Mouse (Mus musculus): ENCODE data around the gene Washc1.
"Not testable (repeated sequence)": the region's sequence is repeated elsewhere in the genome, so short reads cannot be mapped to it uniquely, and the experiment has no call there.

The Washc1 gene

DNA sequence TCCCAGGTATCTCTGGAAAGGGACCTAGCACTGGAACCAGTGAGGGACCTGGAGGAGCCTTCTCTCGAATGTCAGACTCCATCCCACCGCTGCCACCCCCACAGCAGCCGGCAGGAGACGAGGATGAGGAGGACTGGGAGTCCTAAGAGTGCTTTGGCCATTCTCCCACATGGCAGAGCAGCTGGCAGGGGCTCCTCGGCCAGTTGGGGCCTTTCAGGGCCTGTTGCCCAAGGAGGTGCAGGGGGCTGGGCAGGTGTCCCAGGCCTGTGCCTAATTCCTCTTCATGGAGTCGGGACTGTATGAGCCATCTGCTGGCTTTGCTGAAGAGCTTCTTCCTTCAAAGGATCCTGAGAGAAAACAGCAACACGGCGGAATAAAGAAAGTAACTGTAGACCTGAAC, 7.6 kb downstream of the Washc1 start:
- no peak for DNase-seq

DNA sequence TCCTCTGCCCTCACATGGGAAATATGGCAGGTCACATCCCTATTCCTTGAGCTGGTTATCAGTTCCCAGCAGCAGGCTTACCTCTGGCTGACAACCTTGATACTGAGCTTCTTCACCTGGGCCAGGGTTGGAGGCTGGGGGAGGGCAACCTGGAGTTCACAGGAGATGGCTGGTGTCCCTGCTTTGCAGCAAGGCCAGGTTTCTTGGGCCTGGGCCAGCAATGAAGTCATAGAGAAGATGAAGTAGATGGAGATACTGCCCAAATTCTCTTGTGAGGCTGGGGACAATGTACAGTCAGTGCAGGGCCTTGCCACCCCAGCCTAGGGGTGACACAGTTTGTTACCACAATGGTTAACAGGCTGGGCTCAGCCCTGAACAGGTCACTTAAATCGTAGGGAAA, 9.4 kb downstream of the Washc1 start:
- no peak for DNase-seq

DNA sequence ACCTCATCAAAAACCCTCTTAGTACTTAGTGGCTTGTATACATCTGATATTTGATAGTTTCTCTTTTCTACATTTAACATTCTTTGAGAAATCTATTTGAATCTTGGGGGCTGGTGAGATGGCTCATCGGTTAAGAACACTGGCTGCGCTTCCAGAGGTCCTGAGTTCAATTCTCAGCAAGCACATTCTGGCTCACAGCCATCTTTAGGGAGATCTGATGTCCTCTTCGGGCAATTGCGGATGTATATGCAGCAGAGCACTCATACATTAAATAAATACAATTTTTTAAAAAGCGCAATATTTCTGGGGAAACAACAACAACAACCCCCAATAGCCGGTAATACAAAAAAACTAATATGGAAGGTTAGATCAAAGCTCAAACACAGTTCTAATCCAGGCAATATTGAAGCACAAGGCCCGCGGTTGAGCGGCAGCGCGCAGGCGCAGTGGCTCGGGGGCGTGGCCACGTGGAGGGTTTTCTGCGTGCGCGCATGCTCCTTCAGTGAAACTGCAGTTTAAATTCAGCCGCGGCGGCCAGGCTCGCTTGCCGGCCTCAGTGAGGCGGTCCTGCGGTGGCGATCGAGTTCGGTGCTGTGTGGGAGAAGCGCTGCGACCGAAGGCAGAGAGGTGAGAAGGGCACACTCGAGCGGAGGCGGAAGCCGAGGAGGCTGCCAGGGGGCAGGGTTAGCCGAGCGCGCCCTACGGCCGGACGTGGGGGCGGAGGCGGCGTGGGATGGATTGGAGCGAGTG, 11.9 kb downstream of the Washc1 start, which contains the start of gene Ddx11:
TSS of gene Ddx11 (plus strand) at position 455 of the 750 bp plus-strand sequence.
- peak; percentile 75 to 78 for DNase-seq

DNA sequence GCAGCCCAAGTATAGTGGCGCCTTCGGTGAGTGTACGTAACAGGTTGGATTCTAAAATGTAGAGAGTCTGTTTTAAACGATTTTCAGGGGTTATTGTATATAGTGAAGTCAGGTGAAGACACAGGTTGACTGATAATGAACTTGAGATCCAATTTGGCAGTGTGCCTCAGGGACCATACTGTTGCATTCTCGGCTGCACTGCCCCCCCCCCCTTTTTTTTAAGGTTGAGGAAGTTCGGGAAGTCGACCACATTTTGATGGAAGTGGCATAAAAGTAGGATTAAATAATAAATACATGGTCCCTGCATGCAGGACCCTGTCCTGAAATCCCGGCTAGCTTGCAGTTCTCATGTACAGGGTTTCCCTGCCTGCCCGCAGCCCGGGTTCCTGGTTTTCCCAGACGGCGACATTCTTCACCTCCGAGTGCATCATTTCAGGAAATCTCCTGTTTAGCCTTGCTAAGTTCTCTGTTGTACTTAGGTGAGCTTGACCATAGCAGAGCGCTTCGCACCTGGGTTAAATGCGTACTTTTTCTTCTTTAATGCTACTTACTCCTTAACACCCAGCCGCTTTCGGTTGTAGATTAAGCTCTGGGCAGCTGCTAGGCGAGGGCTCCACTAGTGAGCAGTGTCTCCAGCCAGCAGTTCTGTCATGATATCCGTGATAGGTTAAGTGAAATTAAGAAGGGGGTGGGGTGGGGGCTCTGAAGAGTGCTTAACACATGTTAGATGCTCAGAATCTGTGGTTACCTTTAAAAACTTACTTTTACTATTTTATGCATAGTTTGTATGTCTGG, 12.7 kb downstream of the Washc1 start:
- no peak for DNase-seq

DNA sequence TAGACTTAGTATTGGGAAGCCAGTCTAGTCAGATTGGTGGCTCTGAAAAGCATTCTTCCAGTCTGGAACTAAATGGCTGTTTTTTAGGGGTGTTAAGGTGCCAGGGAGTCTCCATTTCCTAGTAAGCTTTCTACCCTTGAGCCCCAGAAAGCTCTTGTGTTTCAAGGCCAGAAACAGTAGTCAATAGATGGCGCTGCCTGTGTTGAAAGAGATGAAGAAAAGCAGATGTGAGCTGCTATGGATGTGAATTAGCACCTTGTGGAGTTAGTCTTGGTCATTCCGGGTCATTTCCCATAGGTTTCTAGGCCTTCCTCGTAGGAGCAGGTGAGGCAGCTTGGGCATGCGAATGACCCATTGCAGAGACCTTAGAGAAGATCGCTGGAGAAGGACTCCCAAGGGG, 13.9 kb downstream of the Washc1 start:
- no peak for DNase-seq

DNA sequence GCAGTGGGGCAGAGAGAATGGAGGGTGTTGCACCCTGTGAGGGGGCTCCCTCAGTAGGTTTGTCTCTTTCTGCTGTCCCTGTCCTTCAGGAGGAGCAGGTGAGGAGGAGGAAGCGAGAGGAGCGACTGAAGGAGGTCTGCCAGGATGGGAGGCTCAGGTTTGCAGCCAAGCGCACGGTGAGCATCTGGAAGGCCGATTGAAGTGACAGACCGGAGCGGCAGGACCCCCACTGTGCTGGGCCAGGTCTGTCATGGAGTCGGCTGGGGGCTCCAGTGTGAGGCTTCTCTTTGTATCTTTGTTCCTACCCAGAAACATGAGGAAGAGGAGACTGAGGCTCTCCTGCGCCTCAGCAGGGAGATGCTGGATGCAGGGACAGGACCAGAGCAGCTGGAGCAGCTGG, 19.0 kb downstream of the Washc1 start:
- DNase-seq: no peak

DNA sequence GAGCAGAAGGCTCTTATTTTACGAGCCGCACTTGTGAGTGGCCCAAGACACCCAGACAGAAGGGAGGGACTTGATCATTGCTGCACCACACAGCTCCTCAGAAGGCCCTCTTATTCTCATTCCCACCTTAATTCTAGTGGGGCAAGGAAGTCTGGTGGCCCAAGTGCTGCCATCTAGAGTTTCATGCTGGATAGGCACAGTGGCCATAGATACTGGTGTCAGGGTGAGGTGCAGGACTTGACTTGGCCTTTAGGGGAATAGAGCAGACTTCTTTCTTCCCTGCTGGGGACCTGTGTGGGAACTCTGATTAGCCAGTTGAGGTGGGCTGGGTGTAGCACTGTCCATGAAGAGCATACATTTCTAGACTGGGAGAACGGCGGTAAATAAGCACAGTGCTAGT, 19.9 kb downstream of the Washc1 start:
- no peak for DNase-seq

DNA sequence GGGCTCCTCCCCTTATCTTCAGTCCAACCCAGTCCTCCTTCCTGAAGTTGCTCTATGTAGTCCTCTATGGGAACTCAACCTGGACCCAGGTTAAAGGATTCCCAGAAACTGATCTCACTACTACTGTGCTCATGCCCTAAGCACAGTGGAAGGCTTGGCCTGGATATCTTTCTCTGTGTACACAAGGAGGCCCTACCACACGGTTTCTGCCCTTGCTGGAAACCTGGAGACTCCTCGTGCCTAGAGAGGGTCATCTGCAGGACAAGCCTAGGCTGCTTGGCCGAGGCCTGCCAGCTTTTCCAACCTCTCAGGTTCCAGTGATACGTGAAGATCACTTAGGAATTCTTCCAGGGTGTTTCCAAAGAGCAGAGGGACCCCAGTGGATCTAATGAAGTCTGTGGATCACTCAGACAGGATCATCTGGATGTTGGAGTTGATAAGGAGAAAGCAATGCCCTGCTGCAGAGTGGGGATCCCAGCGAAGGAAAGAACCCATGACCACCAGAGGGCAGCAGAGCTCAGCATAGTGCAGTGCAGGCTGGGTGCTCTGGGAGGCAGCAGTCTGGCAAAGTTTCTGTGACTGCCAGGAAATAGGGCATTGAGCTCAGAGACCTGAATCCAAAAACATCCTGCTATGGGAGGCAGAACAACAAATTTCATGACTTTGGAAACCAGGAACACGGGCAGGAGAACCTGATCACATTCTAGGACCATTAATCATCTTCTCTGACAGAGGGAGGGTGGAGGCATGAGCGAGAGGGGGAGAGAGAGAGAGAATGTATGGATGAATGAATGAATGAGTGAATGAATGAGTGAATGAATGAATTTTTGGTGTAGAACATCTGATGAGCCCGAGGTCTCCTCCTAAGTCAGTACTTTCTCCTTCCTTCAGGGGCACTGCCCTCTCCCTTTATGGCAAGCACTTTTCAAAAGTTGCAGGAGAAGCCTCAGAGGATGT, 41.6 kb downstream of the Washc1 start:
- DNase-seq: not testable (repeated sequence)

DNA sequence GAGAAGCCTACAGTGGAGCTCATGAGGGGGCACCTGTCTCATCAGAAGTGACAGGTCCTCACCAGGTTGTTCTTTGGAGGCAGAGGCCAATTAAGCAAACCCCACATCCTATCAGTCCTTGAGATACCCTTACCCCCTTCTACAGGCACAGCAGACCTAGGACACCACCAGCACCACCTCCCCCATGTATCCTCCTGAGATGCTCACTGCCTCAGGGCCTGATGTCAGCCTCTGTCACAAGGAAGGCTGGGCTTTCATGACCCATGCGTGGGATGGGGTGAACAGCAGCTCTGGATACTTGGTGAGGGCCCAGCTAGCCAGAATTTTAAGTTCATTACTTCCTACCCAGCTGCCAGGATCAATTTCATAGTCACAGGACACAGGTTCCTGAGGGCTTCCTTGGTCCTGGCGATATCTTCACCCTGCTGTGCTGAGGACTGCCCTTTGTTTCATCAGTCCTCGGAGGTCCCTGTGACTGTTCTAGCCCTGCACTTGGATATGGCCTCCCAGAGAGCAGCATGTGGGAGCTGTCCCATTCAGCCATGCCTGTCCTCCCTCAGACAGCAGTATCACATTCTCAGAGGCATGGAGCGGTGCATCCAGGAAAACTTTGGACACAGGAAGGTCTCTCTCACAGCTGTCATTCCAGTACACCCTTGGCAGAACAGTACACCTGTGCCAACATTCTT, 42.5 kb downstream of the Washc1 start:
- DNase-seq: not testable (repeated sequence)

DNA sequence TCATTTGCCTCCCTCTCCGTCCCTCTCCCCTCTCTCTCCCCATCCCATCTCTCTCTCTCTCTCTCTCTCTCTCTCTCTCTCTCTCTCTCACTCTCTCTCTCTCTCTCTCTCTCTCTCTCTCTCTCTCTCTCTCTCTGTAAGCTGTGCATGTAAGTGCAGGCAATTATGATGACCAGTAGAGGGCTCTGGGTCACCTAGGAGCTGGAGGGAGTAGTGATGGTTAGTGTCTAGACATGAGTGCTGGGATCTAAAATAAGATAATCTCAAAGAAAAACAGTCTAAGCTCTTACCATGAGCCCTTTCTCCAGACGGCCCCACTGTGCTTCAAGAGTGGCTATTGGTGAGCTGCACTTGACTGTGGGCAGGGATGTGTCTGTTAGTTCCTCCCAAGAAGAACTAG, 43.5 kb downstream of the Washc1 start:
- DNase-seq: no peak

DNA sequence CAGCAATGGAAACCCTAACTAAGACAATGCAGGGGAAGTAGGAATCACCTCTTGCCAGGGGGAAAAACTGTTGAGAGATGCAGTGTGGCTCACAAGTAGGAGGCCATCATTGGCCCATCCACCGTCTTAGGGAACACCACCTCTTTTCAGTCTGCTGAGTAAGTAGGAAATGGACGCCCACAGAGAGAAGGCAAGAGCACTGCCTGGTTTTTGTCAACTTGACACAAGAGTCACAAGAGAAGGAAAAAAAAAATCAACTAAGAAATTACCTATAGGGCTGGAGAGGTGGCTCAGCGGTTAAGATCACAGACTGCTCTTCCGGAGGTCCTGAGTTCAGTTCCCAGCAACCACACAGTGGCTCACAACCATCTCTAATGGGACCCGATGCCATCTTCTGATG, 46.9 kb downstream of the Washc1 start:
- no peak for DNase-seq

DNA sequence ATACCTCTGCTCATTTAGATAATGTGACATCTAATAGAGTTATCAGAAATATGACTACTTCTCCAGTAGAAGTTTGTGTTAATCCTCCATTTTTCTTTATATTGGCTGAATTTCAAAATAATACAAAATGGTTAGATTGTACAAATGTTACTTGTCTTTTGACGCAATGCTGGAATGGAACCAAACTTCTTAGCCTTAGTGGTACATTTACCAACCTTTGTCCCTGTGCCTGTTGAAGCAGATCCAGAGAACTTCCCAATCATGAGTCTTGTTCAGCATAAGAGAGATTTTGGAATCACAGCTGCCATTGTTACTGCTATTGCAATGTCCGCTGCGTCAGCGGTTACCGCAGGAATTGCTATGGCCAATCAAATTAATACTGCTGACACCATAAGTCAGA, 55.8 kb downstream of the Washc1 start:
- DNase-seq: not testable (repeated sequence)

Measured in thymus, adult 18-20 months (tissue).